Mouse (Mus musculus) layer of hippocampus, adult 11-12 months (tissue): ENCODE data around the gene Sumo1.
A peak's percentile ranks its signal among the peaks of the same experiment; 100 is the strongest.
"Not testable (repeated sequence)": the region's sequence is repeated elsewhere in the genome, so short reads cannot be mapped to it uniquely, and the experiment has no call there.

Source experiments
- DNase-seq: peaks from one replicate; pipeline ENCODE4 v3.0.0; 2022; ENCODE audit warnings: low spot score

Sumo1 gene

GRCm38 (mm10) chr1:59636349-59636748, 34.3 kb downstream of the Sumo1 start:
- no peak for DNase-seq

DNA sequence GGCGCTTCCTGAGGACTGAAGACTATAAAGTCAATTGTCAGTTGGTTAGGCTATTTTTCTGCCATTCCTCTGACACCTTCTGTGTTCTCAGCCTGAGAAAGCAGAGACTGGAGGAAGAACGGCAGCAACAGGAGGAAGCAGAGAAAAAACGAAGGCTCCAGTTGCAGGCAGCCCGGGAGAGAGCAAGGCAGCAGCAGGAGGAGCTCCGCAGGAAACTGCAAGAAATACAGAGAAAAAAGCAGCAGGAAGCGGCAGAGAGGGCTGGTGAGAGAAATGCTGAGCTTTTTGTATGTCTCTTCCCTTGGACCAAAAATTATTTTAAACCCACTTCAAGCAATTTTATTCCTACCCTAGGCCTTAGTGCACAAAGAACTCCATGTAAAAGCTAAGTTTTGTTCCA, 37.6 kb downstream of the Sumo1 start:
- DNase-seq: no peak

GRCm38 (mm10) chr1:59631986-59632659, 38.5 kb downstream of the Sumo1 start:
- no peak for DNase-seq

- not testable (repeated sequence) for DNase-seq
Observed at GRCm38 (mm10) chr1:59630356-59630755, 40.3 kb downstream of the Sumo1 start.

- DNase-seq: no peak
Observed at GRCm38 (mm10) chr1:59629194-59629593, 41.4 kb downstream of the Sumo1 start.

DNA sequence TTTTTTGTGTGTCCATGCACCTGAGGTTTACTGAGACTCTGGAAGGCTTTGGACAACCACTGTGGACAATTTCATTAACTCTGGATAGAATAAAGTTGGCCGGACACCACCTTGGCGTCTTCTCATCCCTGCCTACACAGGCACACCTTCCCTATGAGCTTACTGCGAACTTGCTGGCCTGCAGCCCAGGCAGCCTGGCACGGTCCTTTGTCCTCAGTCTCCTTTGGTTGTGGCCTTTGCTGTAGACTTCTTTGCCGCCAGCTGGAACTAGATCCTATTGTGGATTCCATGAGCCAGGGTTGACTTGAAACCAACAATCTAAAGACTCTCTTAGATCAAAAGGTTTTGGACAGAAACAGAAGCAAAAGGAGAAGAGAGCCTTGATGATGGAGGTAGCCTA, 45.2 kb downstream of the Sumo1 start:
- DNase-seq: no peak

- peak; percentile 76 for DNase-seq
Observed at GRCm38 (mm10) chr1:59623325-59624017, 47.2 kb downstream of the Sumo1 start.

GRCm38 (mm10) chr1:59619201-59619600, 51.4 kb downstream of the Sumo1 start:
- no peak for DNase-seq

GRCm38 (mm10) chr1:59615021-59615420, 55.6 kb downstream of the Sumo1 start:
- DNase-seq: no peak

GRCm38 (mm10) chr1:59613795-59614194, 56.8 kb downstream of the Sumo1 start:
- DNase-seq: peak; percentile 52

DNA sequence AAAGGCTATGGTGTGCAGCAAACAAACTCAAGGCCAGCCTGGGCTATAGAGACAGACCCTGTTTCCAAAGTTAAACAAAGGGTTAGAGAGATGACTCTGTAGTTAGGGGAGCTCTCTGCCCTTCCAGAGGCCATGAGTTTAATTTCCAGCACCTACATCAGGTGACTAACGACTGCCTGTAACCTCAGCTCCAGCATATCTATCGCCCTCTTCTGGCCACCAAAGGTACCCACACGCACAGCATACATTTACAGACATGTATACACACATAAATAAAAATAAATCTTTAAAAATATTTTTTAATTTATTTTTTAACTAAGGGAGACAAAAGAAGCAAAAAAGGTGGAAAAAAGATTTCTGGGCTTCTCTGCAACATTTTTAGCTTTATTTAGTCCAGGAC, 59.7 kb downstream of the Sumo1 start:
- no peak for DNase-seq

DNA sequence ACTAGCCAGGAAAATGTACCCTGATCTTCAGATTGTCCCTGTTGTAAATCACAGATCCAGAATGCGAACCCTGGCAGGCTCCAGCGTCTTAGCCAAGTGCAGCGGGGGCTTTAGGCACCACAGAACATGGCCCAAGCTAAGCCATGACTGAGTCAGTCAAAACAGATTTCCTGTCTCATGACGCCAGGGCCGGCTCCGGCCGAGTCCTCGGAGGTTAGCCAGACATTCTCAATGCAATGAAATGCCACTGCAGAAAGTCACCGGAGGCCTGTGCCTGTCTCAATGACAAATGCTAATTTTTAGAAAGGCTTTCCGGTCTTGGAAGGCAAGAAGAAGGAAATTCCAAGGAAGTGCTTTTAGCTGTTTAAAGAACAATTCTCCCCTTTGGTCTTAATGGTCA, 60.7 kb downstream of the Sumo1 start:
- DNase-seq: no peak

GRCm38 (mm10) chr1:59609458-59609857, 61.2 kb downstream of the Sumo1 start:
- no peak for DNase-seq

DNA sequence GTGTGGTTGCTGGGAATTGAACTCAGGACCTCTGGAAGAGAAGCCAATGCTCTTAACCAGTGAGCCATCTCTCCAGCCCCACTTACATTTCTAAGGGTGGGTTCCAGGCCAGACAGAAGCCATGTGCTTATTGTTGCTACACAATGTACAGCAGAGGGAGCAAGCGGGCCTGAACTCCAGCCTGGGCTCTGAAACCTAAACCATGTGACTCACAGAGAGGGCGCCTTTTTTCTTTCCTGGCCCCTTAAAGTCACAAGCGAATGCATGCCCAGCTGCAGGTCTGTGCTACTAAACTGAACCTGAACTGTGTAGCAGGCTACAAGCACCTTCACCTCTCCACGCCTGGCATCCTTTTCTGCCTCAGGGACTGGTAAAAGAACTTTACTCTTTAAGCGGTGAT, 61.7 kb downstream of the Sumo1 start:
- no peak for DNase-seq

- no peak for DNase-seq
Observed at GRCm38 (mm10) chr1:59608125-59608762, 62.4 kb downstream of the Sumo1 start.

DNA sequence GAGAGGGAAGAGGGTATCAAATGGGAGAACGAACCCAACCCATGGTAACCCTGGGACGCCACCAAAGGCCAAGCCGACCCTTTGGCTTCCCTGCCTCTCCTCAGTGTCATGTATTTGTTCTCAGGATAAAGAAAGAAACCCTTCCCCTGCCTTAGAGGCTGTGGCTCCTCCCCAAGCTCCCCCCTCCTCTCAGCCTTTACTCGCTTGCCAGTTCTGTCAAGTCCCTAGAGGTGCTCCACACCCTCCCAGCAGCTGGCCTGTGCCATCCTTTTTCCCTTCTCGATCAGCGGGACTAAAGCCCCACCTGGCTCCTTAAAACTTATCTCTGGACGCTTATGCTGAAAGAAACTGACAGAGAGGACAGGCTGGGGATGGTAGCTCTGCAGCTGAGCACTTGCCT, 63.6 kb downstream of the Sumo1 start:
- DNase-seq: no peak

- DNase-seq: no peak
Observed at GRCm38 (mm10) chr1:59606479-59606878, 64.2 kb downstream of the Sumo1 start.

- no peak for DNase-seq
Observed at GRCm38 (mm10) chr1:59603893-59604292, 66.7 kb downstream of the Sumo1 start.

GRCm38 (mm10) chr1:59603417-59603712, 67.3 kb downstream of the Sumo1 start:
- DNase-seq: no peak

GRCm38 (mm10) chr1:59602531-59603416, 67.9 kb downstream of the Sumo1 start:
- peak; percentile 65 for DNase-seq

DNA sequence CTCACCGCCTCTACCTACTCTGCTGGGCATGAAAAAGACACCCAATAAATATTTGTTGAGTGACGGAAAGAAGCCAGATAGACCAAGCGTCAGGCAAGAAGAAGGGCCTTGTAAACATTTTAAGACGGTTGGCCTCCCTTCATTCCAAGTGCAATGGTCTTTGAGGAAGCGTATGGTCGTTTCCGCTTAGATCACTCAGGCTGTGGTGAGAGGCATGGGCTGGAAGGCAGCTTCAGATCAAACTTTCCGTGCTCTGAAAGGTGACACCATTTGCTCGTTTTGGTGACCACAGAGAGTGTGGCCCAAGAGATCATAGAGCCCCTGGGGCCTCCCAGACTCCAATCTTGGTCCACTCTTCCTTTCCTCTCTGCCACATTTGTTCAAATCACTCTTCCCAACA, 75.0 kb downstream of the Sumo1 start:
- no peak for DNase-seq

GRCm38 (mm10) chr1:59594586-59595266, 75.9 kb downstream of the Sumo1 start:
- DNase-seq: no peak
